Mouse (Mus musculus) gastrocnemius, postnatal 25 days (tissue): ENCODE results near the gene Fxyd6. TPM values are rescaled to one million over a fixed set of nuclear protein-coding genes. Genes with fewer than 3 reads are reported as not detected.

Experiments
- total RNA-seq, 2 experiments: library from RNA; stranded (reverse); gene quantifications; 1 replicate in 1 of 2; 2 replicates in 1 of 2; pipeline ENCODE4 v1.2.3; 2021

Fxyd6 gene
- total RNA-seq, 2 experiments from 2014 or later, result 27.5 to 31.2 TPM

Other genes starting within 250 kb of the Fxyd6 start
- gene Scn4b, start 231.8 kb upstream of the Fxyd6 start, total RNA-seq, result 100 to 1,000 TPM; 202 to 205 TPM
- 1 to 10 TPM; 1.7 to 1.9 TPM for gene BC049352, start 188.2 kb upstream of the Fxyd6 start, total RNA-seq
- not detected for gene Tmprss4, start 166.1 kb upstream of the Fxyd6 start, total RNA-seq
- under 1 TPM; 0.56 to 0.74 TPM for gene Il10ra, start 101.0 kb upstream of the Fxyd6 start, total RNA-seq
- gene Tmprss13, start 51.1 kb upstream of the Fxyd6 start, total RNA-seq, result under 1 TPM; 0.26 to 0.56 TPM
- 1 to 10 TPM; 1.4 to 2.0 TPM for gene Fxyd2, start 29.5 kb downstream of the Fxyd6 start, total RNA-seq
- gene Dscaml1, start 56.4 kb downstream of the Fxyd6 start, total RNA-seq, result not detected